Mouse (Mus musculus) frontal cortex, postnatal 10 days (tissue): ENCODE measurements around the gene Fhad1.
A peak's percentile ranks its signal among the peaks of the same experiment; 100 is the strongest.

Source experiments
- DNase-seq, 2 experiments: peaks; one replicate each; pipeline ENCODE4 v3.0.0; 2022; ENCODE audit warnings: low spot score in 2 of 2, mixed read lengths in 1 of 2

Gene Fhad1

DNA sequence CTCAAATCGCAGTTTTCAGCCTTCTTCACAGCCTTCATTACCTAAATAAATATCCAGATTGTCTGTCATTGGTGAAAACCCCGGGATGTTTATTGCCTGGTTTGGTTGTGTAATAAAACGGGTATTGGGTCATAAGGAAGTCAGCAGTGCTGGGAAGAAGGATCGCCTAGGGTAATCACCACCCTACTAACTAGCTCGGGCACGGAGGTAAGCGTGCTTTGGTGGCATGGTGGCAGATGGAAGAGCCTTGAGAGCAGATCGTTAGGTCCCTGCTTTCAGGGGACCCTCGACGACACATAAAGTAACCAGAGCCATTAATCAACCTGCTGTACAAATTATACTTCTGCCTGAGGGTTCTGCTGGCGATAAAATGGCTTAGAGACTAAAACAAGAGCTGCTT lies 36.3 kb downstream of the Fhad1 start:
- DNase-seq = no peak

GRCm38 (mm10) chr4:141977346-141977745 lies 37.5 kb downstream of the Fhad1 start:
- no peak for DNase-seq

DNA sequence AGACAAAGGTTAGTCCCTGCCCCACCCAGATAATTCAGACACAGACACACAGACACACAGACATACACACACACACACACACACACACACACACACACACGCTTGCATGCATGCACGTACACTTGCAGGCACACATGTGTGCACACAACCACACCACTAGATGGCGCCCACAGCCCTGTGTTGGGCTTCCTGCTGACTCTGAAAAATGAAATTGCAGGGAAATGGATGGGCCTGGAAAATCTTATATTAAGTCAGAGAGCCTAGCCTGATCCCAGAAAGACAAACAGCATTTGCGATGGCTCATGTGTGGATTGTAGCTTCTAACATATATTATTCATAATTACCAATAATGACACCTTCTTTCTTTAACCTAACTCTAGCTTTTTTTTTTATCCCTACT lies 38.7 kb downstream of the Fhad1 start:
- no peak for DNase-seq

GRCm38 (mm10) chr4:141964575-141964974 lies 50.3 kb downstream of the Fhad1 start:
- peak in 1 of 2 experiments; percentile 47 for DNase-seq

- no peak for DNase-seq
Observed at GRCm38 (mm10) chr4:141963907-141964306, 51.0 kb downstream of the Fhad1 start.

DNA sequence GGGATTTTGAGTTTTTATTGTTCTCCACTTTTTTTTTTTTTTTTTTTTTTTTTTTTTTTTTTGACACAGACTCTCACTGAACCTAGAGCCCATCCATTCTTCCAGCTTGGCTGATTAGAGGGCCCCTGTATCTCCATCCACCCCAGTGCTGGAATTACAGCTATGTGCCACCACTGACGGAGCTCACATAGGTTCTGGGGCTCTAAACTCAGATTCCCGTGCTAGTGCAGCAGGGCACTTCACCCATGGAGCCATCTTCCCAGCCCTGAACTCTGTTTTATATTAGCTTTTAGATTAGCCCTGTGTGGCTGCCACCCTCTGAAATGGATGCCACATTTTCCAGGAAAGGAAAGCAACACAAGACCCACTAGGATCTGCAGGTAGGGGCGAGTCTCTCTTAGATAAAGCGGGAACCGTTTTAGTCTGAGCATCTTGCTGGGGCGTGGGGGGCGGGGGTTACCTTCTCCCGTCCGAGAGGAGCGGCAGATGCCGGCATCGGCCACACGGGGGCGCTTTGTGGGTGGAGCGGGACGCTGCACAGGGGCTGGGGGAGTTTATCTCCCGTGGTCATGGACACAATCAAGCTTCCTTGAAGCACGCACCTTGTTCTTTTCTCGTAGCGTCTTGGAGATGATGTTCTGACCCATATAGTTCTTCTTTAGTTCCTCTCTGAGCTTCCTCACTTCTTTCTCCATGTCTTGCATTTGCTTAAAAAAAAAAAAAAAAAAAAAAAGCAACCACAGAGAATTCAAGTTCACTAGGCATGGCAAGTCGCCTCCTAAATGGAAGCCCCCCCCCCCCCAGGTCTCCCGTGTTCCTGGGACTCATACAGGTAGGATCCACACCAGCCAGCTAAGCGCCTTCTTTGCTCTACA lies 51.8 kb downstream of the Fhad1 start:
- DNase-seq = no peak

DNA sequence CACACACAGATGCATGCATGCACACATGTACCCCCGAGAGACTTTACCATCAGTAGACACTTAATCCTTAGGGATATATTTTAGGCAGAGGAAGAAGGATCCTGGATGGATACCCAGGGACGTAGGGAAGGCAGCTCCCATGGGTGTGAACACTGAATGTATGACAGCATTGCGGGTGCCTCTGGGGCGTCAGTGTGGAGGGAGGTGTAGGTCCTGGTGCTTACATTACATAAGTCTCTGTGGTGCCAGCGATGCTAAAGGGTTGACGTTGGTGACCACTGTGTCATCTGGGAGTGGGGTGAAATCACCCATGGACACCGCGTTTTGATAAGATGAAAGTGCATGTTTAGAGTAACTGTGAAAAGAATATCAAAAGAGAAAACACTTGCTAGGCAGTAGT lies 54.8 kb downstream of the Fhad1 start:
- DNase-seq = no peak

DNA sequence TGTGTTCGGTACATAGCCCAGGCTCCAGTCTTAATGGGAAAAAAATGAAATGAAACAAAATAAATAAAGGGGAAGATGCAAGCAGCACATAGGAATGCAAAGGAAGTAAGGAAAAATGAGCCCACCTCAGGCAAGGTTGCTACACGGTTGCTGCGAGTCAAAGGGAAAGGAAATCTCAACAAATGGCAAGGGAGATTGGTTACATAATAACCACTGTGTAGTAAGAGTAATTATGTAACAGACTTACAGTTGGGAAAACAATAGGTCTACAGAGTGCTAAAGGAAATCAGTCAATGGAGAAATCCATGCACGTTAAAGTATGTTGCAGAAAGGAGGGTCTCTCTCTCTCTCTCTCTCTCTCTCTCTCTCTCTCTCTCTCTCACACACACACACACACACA lies 55.3 kb downstream of the Fhad1 start:
- no peak for DNase-seq

- peak in 1 of 2 experiments; percentile 5 for DNase-seq
Observed at GRCm38 (mm10) chr4:141958614-141959375, 56.1 kb downstream of the Fhad1 start.

DNA sequence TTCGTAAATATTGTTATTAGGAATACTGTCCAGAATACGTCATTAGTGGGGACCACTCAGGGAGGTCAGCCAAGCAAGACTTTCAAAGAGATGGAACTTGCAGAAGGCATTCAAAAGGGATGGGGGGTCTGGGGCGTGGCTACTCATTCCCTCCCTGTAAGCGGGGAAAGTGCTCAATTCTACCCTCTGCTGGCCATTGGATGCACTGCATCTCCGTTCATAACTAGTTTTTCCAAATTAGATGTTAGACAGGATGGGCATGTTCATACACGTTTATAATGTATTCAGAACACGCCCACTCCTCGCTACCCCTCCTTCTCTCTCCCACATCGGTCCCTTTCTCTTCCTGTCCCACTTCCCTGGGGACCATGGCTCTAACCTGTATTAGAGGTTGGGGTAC lies 56.7 kb downstream of the Fhad1 start:
- DNase-seq = peak; percentile 62 to 78

DNA sequence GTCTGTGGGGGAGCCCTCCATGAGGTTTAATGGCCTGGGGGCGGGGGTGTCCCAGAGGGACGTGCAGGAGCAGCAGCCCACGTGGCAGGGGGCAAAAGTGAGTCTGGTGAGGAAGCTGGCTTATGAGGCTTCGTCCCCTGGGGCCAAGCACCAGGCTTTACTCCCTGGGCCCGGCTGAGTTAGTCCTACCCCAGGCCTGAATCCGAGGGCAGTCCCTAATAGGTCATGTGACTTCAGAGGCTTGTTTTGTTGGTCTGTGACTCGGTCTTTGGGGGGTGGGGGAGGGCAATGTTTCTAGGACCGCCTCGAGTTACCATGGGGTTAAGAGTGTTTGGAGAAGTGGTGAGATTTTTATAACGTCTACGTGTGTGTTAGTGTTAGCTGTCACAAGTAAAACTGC lies 57.1 kb downstream of the Fhad1 start:
- peak in 1 of 2 experiments; percentile 10 for DNase-seq

DNA sequence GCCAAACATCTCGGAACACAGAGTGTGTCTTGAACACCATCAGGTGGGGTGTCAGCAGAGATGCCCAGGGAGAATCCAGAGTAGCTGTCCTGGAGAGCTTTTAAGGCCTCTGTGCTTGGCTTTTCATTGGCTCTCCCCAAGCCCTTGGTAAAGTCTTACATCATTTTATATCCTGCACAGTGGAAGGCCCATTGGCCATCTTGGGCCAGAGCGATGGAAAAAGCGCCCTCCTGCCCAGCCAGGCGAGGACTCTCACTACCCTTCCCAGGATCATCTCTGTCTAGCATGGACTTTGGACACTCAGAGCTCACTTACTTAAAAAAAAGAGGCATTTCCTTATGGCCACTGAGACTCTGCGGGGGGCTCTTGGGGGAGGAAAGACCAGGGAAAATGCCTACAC lies 58.0 kb downstream of the Fhad1 start:
- DNase-seq = peak in 1 of 2 experiments; percentile 2

DNA sequence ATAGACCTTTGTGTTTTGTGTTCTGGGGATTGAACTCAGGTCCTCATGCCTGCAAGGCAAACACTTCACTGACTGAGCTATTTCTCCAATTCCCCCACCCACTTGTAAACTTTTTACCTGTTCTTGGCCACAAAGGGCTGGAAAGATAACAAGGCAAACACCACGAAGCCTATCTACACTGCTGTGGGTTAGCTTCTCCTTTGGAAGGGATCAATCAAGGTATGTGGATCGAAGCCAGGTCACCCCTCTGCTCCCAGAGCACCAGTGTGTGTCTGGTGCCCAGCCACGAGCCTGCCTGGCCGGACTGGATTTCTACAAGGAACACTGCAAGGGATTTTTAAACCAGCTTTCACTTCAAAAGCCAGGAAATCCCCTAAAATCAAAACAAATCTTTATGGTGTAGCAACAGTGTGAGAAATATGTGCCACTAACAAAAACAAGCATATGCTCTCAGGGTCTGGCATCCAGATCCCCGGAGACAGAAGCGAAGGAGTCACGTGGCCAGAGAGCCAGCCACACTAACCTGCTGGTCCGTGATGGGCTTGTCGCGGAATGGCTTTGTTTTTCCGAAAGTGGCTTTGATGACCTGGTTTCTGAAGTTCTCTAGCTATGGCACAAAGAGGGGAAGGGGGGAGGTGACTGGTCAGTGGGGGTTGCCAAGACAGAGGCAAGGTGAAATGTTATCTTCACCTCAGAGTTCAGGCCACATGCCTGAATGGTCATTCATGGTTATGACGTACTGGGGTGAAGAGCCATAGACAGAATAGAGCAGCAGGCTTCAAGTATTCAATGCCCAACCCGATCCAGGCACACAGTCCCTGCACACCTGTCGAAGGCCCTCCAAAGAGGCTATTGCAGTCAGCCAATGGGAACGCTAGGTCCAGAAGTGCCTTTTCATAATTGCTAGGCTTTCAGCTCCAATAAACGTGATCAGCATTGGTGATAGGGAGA lies 59.8 kb downstream of the Fhad1 start:
- no peak for DNase-seq

DNA sequence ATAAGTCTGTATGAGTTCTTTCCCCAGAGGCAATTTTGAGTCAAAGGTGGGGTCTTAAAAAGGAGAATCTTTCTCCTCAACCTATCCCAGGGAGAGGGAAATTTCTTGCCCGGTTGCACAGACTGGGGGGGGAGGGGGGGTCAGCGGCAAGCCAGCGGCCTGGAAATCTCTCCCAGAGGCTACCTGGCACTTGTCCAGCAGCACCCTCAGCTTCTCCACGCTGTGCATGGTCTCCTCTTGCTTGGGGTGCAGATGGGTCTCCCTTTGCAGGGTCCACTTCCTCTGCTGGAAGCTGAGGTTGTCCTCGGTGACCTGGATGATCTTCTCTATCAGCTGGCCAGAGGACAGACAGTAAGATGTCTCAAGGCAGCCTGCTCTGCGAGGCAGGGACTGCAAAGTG lies 61.0 kb downstream of the Fhad1 start:
- DNase-seq = no peak

DNA sequence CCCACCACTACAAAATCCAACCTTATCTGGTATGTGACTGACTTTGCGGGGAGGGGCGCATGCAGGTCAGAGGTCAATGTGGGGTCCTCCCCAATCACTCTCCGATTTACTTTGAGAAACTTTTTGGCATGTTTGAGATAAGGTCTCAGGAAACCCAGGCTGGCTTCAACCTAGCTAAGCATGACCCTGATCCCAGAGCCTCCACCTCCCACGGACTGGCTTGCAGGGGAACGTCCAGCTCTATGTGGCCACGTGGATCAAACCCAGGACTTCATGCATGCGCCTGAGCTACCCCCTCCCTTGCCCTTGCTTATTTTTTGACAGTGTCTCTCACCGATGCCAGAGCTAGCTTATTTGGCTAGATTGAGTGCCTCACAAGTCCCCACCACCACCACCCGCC lies 61.6 kb downstream of the Fhad1 start:
- no peak for DNase-seq

GRCm38 (mm10) chr4:141952824-141953223 lies 62.1 kb downstream of the Fhad1 start:
- DNase-seq = no peak

- peak in 1 of 2 experiments; percentile 60 for DNase-seq
Observed at GRCm38 (mm10) chr4:141952114-141952513, 62.8 kb downstream of the Fhad1 start.

- DNase-seq = no peak
Observed at GRCm38 (mm10) chr4:141949436-141949835, 65.4 kb downstream of the Fhad1 start.

- DNase-seq = no peak
Observed at GRCm38 (mm10) chr4:141948822-141949221, 66.1 kb downstream of the Fhad1 start.

DNA sequence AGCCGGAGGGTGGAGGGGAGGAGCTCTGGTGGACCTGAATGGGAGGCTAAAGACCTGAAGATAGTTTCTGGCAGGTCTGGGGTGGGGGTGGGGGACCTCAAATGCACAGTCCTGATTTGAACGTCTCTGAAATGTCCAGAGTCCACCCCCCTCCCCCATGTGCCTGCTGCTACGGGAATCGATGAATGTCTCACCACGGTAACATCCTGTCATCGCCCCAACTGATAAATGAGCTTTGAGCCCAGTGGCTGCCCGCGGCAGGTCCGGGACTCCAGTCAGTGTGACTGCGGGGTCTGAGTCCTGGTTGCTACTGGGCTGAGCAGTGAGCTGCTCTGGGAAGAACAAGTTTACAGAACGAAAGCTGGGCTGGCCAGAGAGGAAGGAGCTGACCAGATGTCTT lies 72.5 kb downstream of the Fhad1 start:
- DNase-seq = no peak

GRCm38 (mm10) chr4:141941289-141941688 lies 73.6 kb downstream of the Fhad1 start:
- no peak for DNase-seq

GRCm38 (mm10) chr4:141938535-141938934 lies 76.3 kb downstream of the Fhad1 start:
- DNase-seq = no peak
